Mouse (Mus musculus): ENCODE data around the gene Zc3h12d.
A peak's percentile ranks its signal among the peaks of the same experiment; 100 is the strongest.
"Not testable (repeated sequence)": the region's sequence is repeated elsewhere in the genome, so short reads cannot be mapped to it uniquely, and the experiment has no call there.

Gene Zc3h12d

DNA sequence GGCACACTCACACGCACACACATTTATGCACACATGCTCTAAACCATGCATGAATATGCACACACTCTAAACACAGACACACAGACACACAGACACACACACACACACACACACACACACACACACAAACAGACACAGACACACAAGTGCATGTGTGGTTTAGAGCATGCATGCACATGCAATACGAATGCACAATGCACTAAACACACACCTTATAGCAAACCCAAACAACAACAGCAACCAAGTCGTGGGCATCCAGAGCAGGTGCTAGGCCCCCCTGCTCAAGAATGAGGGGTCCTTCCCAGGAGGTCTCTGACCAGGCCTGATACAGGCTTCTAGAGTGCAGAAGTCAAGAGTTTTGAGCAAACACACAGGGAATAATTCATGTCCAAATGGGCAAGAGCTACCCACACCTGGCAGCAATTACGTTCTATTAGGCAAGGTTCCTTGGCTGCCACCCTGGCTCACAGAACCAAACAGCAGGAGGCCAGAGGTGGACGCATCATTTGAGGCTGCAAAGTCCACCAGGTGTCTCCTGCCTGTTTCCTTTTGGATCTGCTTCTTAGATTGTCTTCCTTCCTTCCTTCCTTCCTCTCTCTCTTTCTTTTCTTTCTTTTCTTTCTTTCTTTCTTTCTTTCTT lies 39.2 kb downstream of the Zc3h12d start:
- no peak for DNase-seq (ENCODE audit: low spot score)

DNA sequence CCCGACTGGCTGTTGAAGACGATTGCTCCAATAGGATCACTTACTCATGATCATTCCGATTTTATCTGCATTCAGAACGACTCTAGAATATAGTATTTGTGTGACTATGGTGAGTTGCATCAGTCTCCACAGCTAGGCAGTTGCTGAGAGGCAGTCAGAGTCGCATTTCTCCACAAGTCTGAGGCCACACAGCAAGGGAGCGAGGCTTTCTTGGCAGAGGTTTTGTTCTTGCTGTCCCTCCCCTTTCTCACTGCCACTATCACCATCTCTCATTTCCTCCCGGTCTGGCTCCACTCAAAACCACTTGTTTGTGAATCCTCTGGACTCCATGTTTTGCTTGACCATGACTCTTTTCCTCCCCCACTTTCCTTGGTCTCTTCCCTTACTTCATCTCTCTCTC lies 41.9 kb downstream of the Zc3h12d start:
- DNase-seq (ENCODE audit: low spot score) = no peak

GRCm38 (mm10) chr10:7880283-7880682 lies 48.0 kb downstream of the Zc3h12d start:
- DNase-seq (ENCODE audit: low spot score) = not testable (repeated sequence)

DNA sequence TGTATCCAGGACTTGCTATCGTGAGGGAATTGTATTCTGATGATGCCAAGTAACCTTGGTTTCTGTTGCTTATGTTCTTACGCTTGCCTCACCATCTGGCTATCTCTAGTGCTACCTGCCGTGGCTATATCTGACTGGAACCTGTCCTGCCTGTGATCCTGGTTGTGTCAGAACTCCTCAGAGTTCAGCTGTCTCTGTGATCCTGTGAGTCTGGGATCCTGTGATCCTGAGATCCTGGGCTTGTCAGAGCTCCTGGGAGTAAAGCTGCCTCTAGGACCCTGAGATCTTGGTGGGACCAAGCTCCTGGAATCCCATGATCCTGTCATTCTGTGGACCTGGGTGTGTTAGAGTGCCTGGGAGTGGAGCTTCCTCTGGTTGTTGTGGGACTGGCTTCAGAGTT lies 49.7 kb downstream of the Zc3h12d start:
- no peak for DNase-seq (ENCODE audit: low spot score)

DNA sequence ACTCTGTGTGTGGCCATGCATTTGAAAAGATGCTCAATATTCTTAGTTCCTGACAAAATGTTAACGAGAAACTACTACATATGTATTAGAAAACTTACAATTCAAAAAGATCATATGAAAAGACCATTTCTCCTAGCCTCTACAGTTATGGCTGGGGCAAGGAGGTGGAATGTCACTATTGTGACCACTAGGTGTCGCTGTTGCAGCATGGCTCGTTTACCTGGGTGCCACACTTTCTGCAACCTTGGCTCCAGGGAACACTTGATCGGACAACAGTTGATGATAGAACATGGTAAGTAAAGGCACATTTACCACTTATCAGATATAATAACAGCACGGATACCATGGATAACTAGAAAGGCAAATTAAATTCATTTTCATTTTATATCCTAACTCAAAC lies 51.3 kb downstream of the Zc3h12d start:
- DNase-seq (ENCODE audit: low spot score) = peak; percentile 67

GRCm38 (mm10) chr10:7888256-7888868 lies 56.1 kb downstream of the Zc3h12d start:
- no peak for DNase-seq (ENCODE audit: low spot score)

- DNase-seq (ENCODE audit: low spot score) = no peak
Measured at GRCm38 (mm10) chr10:7900719-7901627, 68.7 kb downstream of the Zc3h12d start.

- DNase-seq (ENCODE audit: low spot score) = no peak
Measured at GRCm38 (mm10) chr10:7904157-7904556, 71.9 kb downstream of the Zc3h12d start.

- no peak for DNase-seq (ENCODE audit: low spot score)
Measured at GRCm38 (mm10) chr10:7907151-7907550, 74.9 kb downstream of the Zc3h12d start.

GRCm38 (mm10) chr10:7911268-7911667 lies 79.0 kb downstream of the Zc3h12d start:
- no peak for DNase-seq (ENCODE audit: low spot score)
